Mouse (Mus musculus) right cerebral cortex, postnatal 14 days (tissue): ENCODE data around the gene Defb29.

Source experiments
- DNase-seq: peaks from one replicate; pipeline ENCODE4 v3.0.0; 2022

The Defb29 gene

GRCm38 (mm10) chr2:152539944-152540710 is at the start of gene Defb29:
Gene Defb29, minus strand, starts transcription at chr2:152540098.
- DNase-seq = no peak

- no peak for DNase-seq
Observed at GRCm38 (mm10) chr2:152589021-152589420, 49.1 kb upstream of the Defb29 start.

- no peak for DNase-seq
Observed at GRCm38 (mm10) chr2:152588450-152588849, 48.6 kb upstream of the Defb29 start.

- DNase-seq = no peak
Observed at GRCm38 (mm10) chr2:152586926-152587560, 47.1 kb upstream of the Defb29 start.

- DNase-seq = no peak
Observed at GRCm38 (mm10) chr2:152580612-152581011, 40.7 kb upstream of the Defb29 start.

- no peak for DNase-seq
Observed at GRCm38 (mm10) chr2:152580107-152580506, 40.2 kb upstream of the Defb29 start, which contains the start of gene Defb19. Gene Defb19, minus strand, starts transcription at chr2:152580312.

- DNase-seq = no peak
Observed at GRCm38 (mm10) chr2:152573484-152573883, 33.6 kb upstream of the Defb29 start.

- DNase-seq = no peak
Observed at GRCm38 (mm10) chr2:152572114-152572794, 32.4 kb upstream of the Defb29 start, which contains the start of gene Defb21. Gene Defb21, plus strand, starts transcription at chr2:152572744.

- no peak for DNase-seq
Observed at GRCm38 (mm10) chr2:152570313-152570712, 30.4 kb upstream of the Defb29 start.

- DNase-seq = no peak
Observed at GRCm38 (mm10) chr2:152569881-152570280, 30.0 kb upstream of the Defb29 start.

GRCm38 (mm10) chr2:152569038-152569437 is 29.1 kb upstream of the Defb29 start, which contains the start of gene Gm17416:
Gene Gm17416, plus strand, starts transcription at chr2:152569338.
- DNase-seq = no peak

- no peak for DNase-seq
Observed at GRCm38 (mm10) chr2:152556655-152557054, 16.8 kb upstream of the Defb29 start.

GRCm38 (mm10) chr2:152553774-152554423 is 14.0 kb upstream of the Defb29 start:
- peak; percentile 76 for DNase-seq

- no peak for DNase-seq
Observed at GRCm38 (mm10) chr2:152548124-152548523, 8.2 kb upstream of the Defb29 start.

GRCm38 (mm10) chr2:152544691-152545090 is 4.8 kb upstream of the Defb29 start:
- DNase-seq = peak; percentile 54

GRCm38 (mm10) chr2:152543478-152543877 is 3.6 kb upstream of the Defb29 start:
- DNase-seq = no peak

GRCm38 (mm10) chr2:152542897-152543296 is 3.0 kb upstream of the Defb29 start:
- no peak for DNase-seq

GRCm38 (mm10) chr2:152541979-152542378 is 2.1 kb upstream of the Defb29 start:
- no peak for DNase-seq

GRCm38 (mm10) chr2:152517981-152518380 is 21.9 kb downstream of the Defb29 start, which contains the start of gene Defb28:
Gene Defb28, plus strand, starts transcription at chr2:152518255.
- DNase-seq = no peak

- no peak for DNase-seq
Observed at GRCm38 (mm10) chr2:152516084-152516483, 23.8 kb downstream of the Defb29 start.

- no peak for DNase-seq
Observed at GRCm38 (mm10) chr2:152511592-152511991, 28.3 kb downstream of the Defb29 start, which contains the start of gene Defb26. Gene Defb26, minus strand, starts transcription at chr2:152511692.

- no peak for DNase-seq
Observed at GRCm38 (mm10) chr2:152503950-152504349, 35.9 kb downstream of the Defb29 start.

GRCm38 (mm10) chr2:152500863-152501229 is 39.1 kb downstream of the Defb29 start:
- DNase-seq = no peak
